Mouse (Mus musculus): ENCODE measurements around the gene Rbms3. TPM values are rescaled to one million over a fixed set of nuclear protein-coding genes. Genes with fewer than 3 reads are reported as not detected.

Gene Rbms3
- total and polyA plus RNA-seq, 2 experiments = 2.4 to 4.0 TPM

DNA sequence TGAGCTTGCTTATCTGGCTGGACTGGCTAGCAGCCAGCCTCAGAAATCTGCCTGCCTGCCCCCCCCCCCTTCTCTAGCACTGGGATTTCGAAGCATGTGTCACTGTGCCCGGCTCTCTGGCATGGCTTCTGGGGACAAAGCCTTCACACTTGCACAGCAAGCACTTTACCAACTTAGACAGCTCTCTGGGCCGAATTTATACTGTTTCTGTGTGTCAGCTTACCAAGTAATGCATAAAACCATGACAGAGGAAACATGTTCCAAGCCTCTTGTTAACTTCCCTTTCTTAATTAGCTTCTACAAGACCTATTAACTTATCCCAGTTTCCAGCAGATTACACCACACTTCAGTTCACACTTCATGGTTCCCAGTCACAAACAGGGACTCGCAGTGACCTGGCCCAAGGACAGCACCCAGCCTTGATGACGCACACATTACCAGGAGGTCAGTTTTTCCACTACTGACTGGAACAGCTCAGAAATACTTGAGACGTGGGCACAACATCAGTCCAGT is 589.7 kb downstream of the Rbms3 start:
- DNase-seq (ENCODE audit: extremely low read depth, low read depth, low spot score) = peak; percentile 11
- Histone ChIP-seq H3K27ac (replicated peaks; ENCODE audit: insufficient read depth, low read depth, low read length) (no peak overlapping the region), H3K4me3 (ENCODE audit: insufficient read depth, low read depth, low read length) (no peak overlapping the region), H3K27me3 (ENCODE audit: control insufficient read depth, insufficient read depth, low read length) (no peaks in the 10 kb centered on the region), H3K79me2 (ENCODE audit: control insufficient read depth, insufficient read depth, low read length) (no peaks in the 10 kb centered on the region), H3K36me3 (ENCODE audit: control insufficient read depth, insufficient read depth, low read length) (no peaks in the 10 kb centered on the region), H3K4me1 (ENCODE audit: control insufficient read depth, insufficient read depth, low read length) (no peaks in the 10 kb centered on the region), H3K9ac (ENCODE audit: low read depth, low read length) (no peak overlapping the region)
- no peak for TF ChIP-seq CTCF (IDR thresholded peaks at IDR 0.05; ENCODE audit: low read depth, low read length)
- TF ChIP-seq POLR2A (IDR thresholded peaks at IDR 0.05; ENCODE audit: extremely low read depth, insufficient read depth, low read length) = no peak
- 46% methylated on average over 6 of the region's 6 CpGs for WGBS

DNA sequence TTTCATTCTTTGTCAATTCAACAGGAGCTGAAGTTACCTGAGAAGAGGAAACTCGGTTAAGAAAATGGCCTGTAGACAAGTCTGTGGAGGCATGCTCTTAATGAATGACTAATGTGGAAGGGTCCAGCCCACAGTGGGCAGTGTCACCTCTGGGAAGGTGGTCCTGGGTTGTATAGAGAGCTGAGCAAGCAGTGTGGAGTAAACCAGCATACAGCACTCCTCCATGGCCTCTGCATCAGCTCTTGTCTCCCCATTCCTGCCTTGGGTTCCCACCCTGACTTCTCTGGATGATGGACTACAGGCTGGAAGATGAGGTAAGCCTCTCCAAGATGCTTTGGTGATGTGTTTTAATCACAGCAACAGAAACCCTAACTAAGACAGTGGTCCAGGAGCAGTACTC is 597.0 kb downstream of the Rbms3 start:
- Histone ChIP-seq H3K36me3 (ENCODE audit: control insufficient read depth, insufficient read depth, low read length) (no peaks in the 10 kb centered on the region), H3K27ac (replicated peaks; ENCODE audit: insufficient read depth, low read depth, low read length) (no peak overlapping the region), H3K79me2 (ENCODE audit: control insufficient read depth, insufficient read depth, low read length) (no peaks in the 10 kb centered on the region), H3K4me1 (ENCODE audit: control insufficient read depth, insufficient read depth, low read length) (no peaks in the 10 kb centered on the region; the same call in 1 of the 2 replicates), H3K4me3 (ENCODE audit: insufficient read depth, low read depth, low read length) (no peak overlapping the region), H3K9ac (ENCODE audit: low read depth, low read length) (no peak overlapping the region), H3K27me3 (ENCODE audit: control insufficient read depth, insufficient read depth, low read length) (no peaks in the 10 kb centered on the region)
- 80% methylated on average over 1 of the region's 1 CpGs for WGBS
- TF ChIP-seq CTCF (IDR thresholded peaks at IDR 0.05; ENCODE audit: low read depth, low read length) (no peak), POLR2A (IDR thresholded peaks at IDR 0.05; ENCODE audit: extremely low read depth, insufficient read depth, low read length) (no peak)
- DNase-seq (ENCODE audit: extremely low read depth, low read depth, low spot score) = no peak

- H3K27me3 ChIP-seq (ENCODE audit: control insufficient read depth, insufficient read depth, low read length) = no peaks in the 10 kb centered on the region
- no peaks in the 10 kb centered on the region; the same call in 1 of the 2 replicates for H3K4me1 ChIP-seq (ENCODE audit: control insufficient read depth, insufficient read depth, low read length)
- H3K27ac ChIP-seq (replicated peaks; ENCODE audit: insufficient read depth, low read depth, low read length) = peak overlapping the region; percentile 24; the same call in 1 of the 2 replicates
- no peaks in the 10 kb centered on the region for H3K36me3 ChIP-seq (ENCODE audit: control insufficient read depth, insufficient read depth, low read length)
- H3K9ac ChIP-seq (ENCODE audit: low read depth, low read length) = no peak overlapping the region
- no peaks in the 10 kb centered on the region for H3K79me2 ChIP-seq (ENCODE audit: control insufficient read depth, insufficient read depth, low read length)
- no peak overlapping the region for H3K4me3 ChIP-seq (ENCODE audit: insufficient read depth, low read depth, low read length)
- DNase-seq (ENCODE audit: extremely low read depth, low read depth, low spot score) = no peak
- TF ChIP-seq CTCF (IDR thresholded peaks at IDR 0.05; ENCODE audit: low read depth, low read length) = no peak
- no peak for TF ChIP-seq POLR2A (IDR thresholded peaks at IDR 0.05; ENCODE audit: extremely low read depth, insufficient read depth, low read length)
- 59% methylated on average over 11 of the region's 11 CpGs for WGBS
These were observed 598.5 kb downstream of the Rbms3 start for GRCm38 (mm10) chr9:117031237-117031636.

DNA sequence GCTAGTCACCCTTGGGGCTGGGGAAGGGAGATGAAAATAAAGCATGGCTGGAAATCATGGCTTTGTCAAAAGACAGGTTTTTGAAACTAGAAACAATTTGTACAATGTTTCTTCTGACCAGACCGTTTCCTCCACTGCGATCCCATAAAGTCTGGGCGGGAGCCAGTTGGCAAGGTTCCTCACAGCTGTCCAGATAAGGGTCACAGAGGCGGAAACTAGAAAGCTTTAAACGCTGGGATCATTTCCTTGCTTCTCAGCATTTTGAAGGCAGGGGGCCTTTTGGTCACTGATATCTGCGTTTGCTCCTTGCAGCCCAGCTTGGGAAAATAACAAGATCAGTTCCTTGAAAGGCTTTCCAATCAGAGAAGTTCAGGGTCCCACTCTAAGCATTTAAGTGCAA is 598.9 kb downstream of the Rbms3 start:
- no peaks in the 10 kb centered on the region for H3K79me2 ChIP-seq (ENCODE audit: control insufficient read depth, insufficient read depth, low read length)
- H3K9ac ChIP-seq (ENCODE audit: low read depth, low read length) = no peak overlapping the region
- no peak overlapping the region for H3K4me3 ChIP-seq (ENCODE audit: insufficient read depth, low read depth, low read length)
- DNase-seq (ENCODE audit: extremely low read depth, low read depth, low spot score) = peak; percentile 52
- H3K27ac ChIP-seq (replicated peaks; ENCODE audit: insufficient read depth, low read depth, low read length) = no peak overlapping the region; the same call in 1 of the 2 replicates
- no peaks in the 10 kb centered on the region; the same call in 1 of the 2 replicates for H3K4me1 ChIP-seq (ENCODE audit: control insufficient read depth, insufficient read depth, low read length)
- H3K27me3 ChIP-seq (ENCODE audit: control insufficient read depth, insufficient read depth, low read length) = no peaks in the 10 kb centered on the region
- no peak for TF ChIP-seq POLR2A (IDR thresholded peaks at IDR 0.05; ENCODE audit: extremely low read depth, insufficient read depth, low read length)
- no peak for TF ChIP-seq CTCF (IDR thresholded peaks at IDR 0.05; ENCODE audit: low read depth, low read length)
- 3% methylated on average over 6 of the region's 6 CpGs for WGBS
- H3K36me3 ChIP-seq (ENCODE audit: control insufficient read depth, insufficient read depth, low read length) = no peaks in the 10 kb centered on the region

GRCm38 (mm10) chr9:117029953-117030352 is 599.8 kb downstream of the Rbms3 start:
- Histone ChIP-seq H3K9ac (ENCODE audit: low read depth, low read length) (no peak overlapping the region), H3K4me1 (ENCODE audit: control insufficient read depth, insufficient read depth, low read length) (no peaks in the 10 kb centered on the region; the same call in 1 of the 2 replicates), H3K36me3 (ENCODE audit: control insufficient read depth, insufficient read depth, low read length) (no peaks in the 10 kb centered on the region), H3K4me3 (ENCODE audit: insufficient read depth, low read depth, low read length) (no peak overlapping the region), H3K27ac (replicated peaks; ENCODE audit: insufficient read depth, low read depth, low read length) (no peak overlapping the region), H3K79me2 (ENCODE audit: control insufficient read depth, insufficient read depth, low read length) (no peaks in the 10 kb centered on the region), H3K27me3 (ENCODE audit: control insufficient read depth, insufficient read depth, low read length) (no peaks in the 10 kb centered on the region)
- WGBS = 97% methylated on average over 1 of the region's 1 CpGs
- TF ChIP-seq CTCF (IDR thresholded peaks at IDR 0.05; ENCODE audit: low read depth, low read length) (no peak), POLR2A (IDR thresholded peaks at IDR 0.05; ENCODE audit: extremely low read depth, insufficient read depth, low read length) (no peak)
- no peak for DNase-seq (ENCODE audit: extremely low read depth, low read depth, low spot score)

DNA sequence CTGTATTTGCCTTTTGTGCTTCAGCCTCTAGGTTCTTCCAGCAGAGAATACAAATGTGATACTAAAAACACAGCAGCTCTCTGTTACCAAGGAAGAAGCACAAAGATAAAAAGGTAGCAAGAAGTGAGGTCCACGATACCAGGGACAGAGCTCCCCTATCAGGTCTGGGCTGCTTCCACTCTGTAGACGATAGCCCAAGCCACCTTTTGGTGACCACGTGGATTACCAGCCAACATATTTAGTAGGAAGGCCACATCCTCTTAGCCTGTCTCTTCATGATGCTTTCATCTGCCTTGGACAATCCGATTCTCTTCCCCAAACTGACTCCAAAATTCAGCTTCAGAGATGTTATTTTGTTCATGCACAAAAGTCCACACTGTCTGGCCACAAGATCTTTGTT is 601.1 kb downstream of the Rbms3 start:
- no peaks in the 10 kb centered on the region for H3K27me3 ChIP-seq (ENCODE audit: control insufficient read depth, insufficient read depth, low read length)
- WGBS = 84% methylated on average over 4 of the region's 4 CpGs
- H3K36me3 ChIP-seq (ENCODE audit: control insufficient read depth, insufficient read depth, low read length) = no peaks in the 10 kb centered on the region
- H3K27ac ChIP-seq (replicated peaks; ENCODE audit: insufficient read depth, low read depth, low read length) = no peak overlapping the region
- H3K4me3 ChIP-seq (ENCODE audit: insufficient read depth, low read depth, low read length) = no peak overlapping the region
- no peak overlapping the region for H3K9ac ChIP-seq (ENCODE audit: low read depth, low read length)
- DNase-seq (ENCODE audit: extremely low read depth, low read depth, low spot score) = no peak
- H3K79me2 ChIP-seq (ENCODE audit: control insufficient read depth, insufficient read depth, low read length) = no peaks in the 10 kb centered on the region
- H3K4me1 ChIP-seq (ENCODE audit: control insufficient read depth, insufficient read depth, low read length) = no peaks in the 10 kb centered on the region; the same call in 1 of the 2 replicates
- TF ChIP-seq POLR2A (IDR thresholded peaks at IDR 0.05; ENCODE audit: extremely low read depth, insufficient read depth, low read length) = no peak
- TF ChIP-seq CTCF (IDR thresholded peaks at IDR 0.05; ENCODE audit: low read depth, low read length) = no peak

Data from liver, adult 2 months (tissue).